Mouse (Mus musculus): ENCODE measurements around the gene Agfg1. TPM values are rescaled to one million over a fixed set of nuclear protein-coding genes. Genes with fewer than 3 reads are reported as not detected.
"Not testable (repeated sequence)": the region's sequence is repeated elsewhere in the genome, so short reads cannot be mapped to it uniquely, and the experiment has no call there.

Gene Agfg1
- polyA plus RNA-seq, 1 experiment = 24.7 TPM

DNA sequence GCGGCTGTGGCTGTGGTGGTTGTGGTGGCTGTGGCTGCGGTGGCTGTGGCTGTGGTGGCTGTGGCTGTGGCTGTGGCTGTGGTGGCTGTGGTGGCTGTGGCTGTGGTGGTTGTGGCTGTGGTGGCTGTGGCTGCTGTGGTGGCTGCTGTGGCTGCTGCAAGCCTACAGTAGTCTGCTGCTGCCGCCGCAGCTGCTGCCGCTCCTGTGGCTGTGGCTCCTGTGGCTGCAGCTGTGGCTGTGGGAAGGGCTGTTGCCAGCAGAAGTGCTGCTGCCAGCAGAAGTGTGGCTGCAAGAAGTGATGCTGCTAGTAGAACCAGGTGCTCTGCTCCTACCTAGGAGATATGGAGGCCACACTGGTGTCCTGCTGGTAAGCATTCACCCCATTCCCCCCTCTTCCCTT lies 74.2 kb downstream of the Agfg1 start:
- not testable (repeated sequence) for H3K4me3 ChIP-seq (ENCODE audit: insufficient read depth, low read depth, low read length); H3K4me1 ChIP-seq (ENCODE audit: control insufficient read depth, insufficient read depth, insufficient read length, low read length); H3K27ac ChIP-seq (replicated peaks; ENCODE audit: low read depth, low read length)

- no peaks in the 10 kb centered on the region for H3K4me1 ChIP-seq (ENCODE audit: control insufficient read depth, insufficient read depth, insufficient read length, low read length)
- H3K4me3 ChIP-seq (ENCODE audit: insufficient read depth, low read depth, low read length) = no peak within 1 kb of the TSS
- H3K27ac ChIP-seq (replicated peaks; ENCODE audit: low read depth, low read length) = no peak within 1 kb of the TSS
Measured at GRCm38 (mm10) chr1:82924650-82925049, 85.4 kb downstream of the Agfg1 start, which contains the start of gene A030014E15Rik. A030014E15Rik (plus strand) TSS chr1:82924917.

DNA sequence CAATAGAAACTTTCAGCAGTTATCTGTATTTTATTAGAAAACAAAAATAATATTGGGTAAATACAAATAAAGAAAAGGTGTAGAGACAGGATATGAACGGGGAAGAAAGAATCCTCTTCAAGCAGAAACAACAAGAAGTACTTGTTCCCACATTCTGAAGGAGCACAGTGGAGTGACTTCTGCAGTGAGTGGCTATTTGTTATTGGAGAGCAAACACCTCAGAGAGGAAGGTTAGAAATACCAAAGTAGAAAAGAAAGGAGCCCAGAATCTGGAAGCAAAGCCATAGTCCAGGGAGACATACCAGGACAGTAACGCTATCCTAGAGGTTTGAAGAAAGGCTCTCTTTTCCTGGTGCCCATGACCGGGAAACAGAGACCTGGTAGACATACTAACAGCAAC lies 91.3 kb downstream of the Agfg1 start:
- H3K4me3 ChIP-seq (ENCODE audit: insufficient read depth, low read depth, low read length); H3K27ac ChIP-seq (replicated peaks; ENCODE audit: low read depth, low read length); H3K4me1 ChIP-seq (ENCODE audit: control insufficient read depth, insufficient read depth, insufficient read length, low read length): not testable (repeated sequence)

GRCm38 (mm10) chr1:82931326-82931725 lies 92.0 kb downstream of the Agfg1 start, which contains the start of gene Gm6217:
Gm6217 (minus strand) TSS chr1:82931399.
- H3K4me1 ChIP-seq (ENCODE audit: control insufficient read depth, insufficient read depth, insufficient read length, low read length); H3K27ac ChIP-seq (replicated peaks; ENCODE audit: low read depth, low read length); H3K4me3 ChIP-seq (ENCODE audit: insufficient read depth, low read depth, low read length): not testable (repeated sequence)

DNA sequence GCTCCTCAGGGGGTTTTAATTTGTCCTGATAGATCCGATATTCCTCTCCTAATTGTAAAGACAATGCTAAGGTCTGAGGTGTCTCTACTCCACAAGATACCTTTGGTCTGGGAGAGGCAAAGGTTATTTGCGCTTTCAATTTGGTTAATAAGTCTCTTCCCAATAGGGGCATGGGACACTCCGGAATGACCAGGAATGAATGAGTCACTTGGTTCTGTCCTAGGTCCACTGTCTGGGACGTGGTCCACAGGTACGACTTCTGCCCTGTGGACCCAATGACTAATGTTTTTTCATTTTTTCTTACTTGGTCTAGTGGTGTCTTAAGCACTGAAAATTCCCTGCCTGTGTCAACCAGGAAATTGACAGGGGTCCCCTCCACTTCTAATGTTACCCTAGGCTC lies 99.4 kb downstream of the Agfg1 start:
- no peak overlapping the region for H3K27ac ChIP-seq (replicated peaks; ENCODE audit: low read depth, low read length)
- no peaks in the 10 kb centered on the region for H3K4me1 ChIP-seq (ENCODE audit: control insufficient read depth, insufficient read depth, insufficient read length, low read length)
- no peak overlapping the region for H3K4me3 ChIP-seq (ENCODE audit: insufficient read depth, low read depth, low read length)

DNA sequence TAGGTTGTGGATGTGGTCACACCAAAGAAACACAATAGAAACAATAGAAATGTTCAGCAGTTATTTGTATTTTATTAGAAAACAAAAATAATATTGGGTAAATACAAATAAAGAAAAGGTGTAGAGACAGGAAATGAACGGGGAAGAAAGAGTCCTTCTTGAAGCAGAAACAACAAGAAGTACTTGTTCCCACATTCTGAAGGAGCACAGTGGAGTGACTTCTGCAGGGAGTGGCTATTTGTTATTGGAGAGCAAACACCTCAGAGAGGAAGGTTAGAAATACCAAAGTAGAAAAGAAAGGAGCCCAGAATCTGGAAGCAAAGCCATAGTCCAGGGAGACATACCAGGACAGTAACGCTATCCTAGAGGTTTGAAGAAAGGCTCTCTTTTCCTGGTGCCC lies 103.2 kb downstream of the Agfg1 start:
- not testable (repeated sequence) for H3K4me1 ChIP-seq (ENCODE audit: control insufficient read depth, insufficient read depth, insufficient read length, low read length); H3K27ac ChIP-seq (replicated peaks; ENCODE audit: low read depth, low read length); H3K4me3 ChIP-seq (ENCODE audit: insufficient read depth, low read depth, low read length)

- H3K4me3 ChIP-seq (ENCODE audit: insufficient read depth, low read depth, low read length); H3K4me1 ChIP-seq (ENCODE audit: control insufficient read depth, insufficient read depth, insufficient read length, low read length); H3K27ac ChIP-seq (replicated peaks; ENCODE audit: low read depth, low read length): not testable (repeated sequence)
Measured at GRCm38 (mm10) chr1:82943295-82943694, 104.0 kb downstream of the Agfg1 start, which contains the start of gene A030003K21Rik. A030003K21Rik (minus strand) TSS chr1:82943388.

DNA sequence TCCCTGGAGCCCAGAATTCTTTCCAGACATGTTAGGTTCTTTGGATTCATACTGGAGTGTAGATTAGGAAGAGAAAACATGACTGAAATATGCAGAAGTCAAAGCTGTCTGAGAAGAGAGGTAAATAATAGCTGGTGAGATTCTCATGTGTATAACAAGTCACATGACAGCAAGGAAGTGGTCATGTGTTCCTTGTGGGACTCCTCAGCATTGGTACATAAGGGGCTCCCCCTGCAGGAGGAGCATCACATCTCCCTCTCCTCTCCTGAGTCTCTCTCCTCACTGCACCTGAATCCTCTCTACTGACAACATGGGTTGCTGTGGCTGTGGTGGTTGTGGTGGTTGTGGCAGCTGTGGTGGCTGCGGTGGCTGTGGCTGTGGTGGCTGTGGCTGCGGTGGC lies 106.7 kb downstream of the Agfg1 start:
- not testable (repeated sequence) for H3K4me1 ChIP-seq (ENCODE audit: control insufficient read depth, insufficient read depth, insufficient read length, low read length); H3K27ac ChIP-seq (replicated peaks; ENCODE audit: low read depth, low read length); H3K4me3 ChIP-seq (ENCODE audit: insufficient read depth, low read depth, low read length)

- no peak overlapping the region for H3K27ac ChIP-seq (replicated peaks; ENCODE audit: low read depth, low read length)
- no peak overlapping the region for H3K4me3 ChIP-seq (ENCODE audit: insufficient read depth, low read depth, low read length)
- H3K4me1 ChIP-seq (ENCODE audit: control insufficient read depth, insufficient read depth, insufficient read length, low read length) = no peaks in the 10 kb centered on the region
Measured at GRCm38 (mm10) chr1:82948601-82949000, 109.3 kb downstream of the Agfg1 start.

Other genes with a start within 250 kb of the Agfg1 start
- gene Mff, start 114.6 kb upstream of the Agfg1 start, polyA plus RNA-seq (2012; ENCODE audit: insufficient read depth, insufficient read length, missing spikeins) = 191 and 204 TPM in 2 replicates
- gene Tm4sf20, start 71.0 kb upstream of the Agfg1 start, polyA plus RNA-seq (2012; ENCODE audit: insufficient read depth, insufficient read length, missing spikeins) = not detected in 2 replicates
- gene Gm47791, start 68.2 kb upstream of the Agfg1 start, polyA plus RNA-seq (2012; ENCODE audit: insufficient read depth, insufficient read length, missing spikeins) = not detected in 2 replicates
- gene A030005L19Rik, start 73.8 kb downstream of the Agfg1 start, polyA plus RNA-seq (2012; ENCODE audit: insufficient read depth, insufficient read length, missing spikeins) = not detected in 2 replicates
- gene A030014E15Rik, start 85.4 kb downstream of the Agfg1 start, polyA plus RNA-seq (2012; ENCODE audit: insufficient read depth, insufficient read length, missing spikeins) = not detected in 2 replicates
- not detected in 2 replicates for gene Gm6217, start 91.9 kb downstream of the Agfg1 start, polyA plus RNA-seq (2012; ENCODE audit: insufficient read depth, insufficient read length, missing spikeins)
- gene A030003K21Rik, start 103.9 kb downstream of the Agfg1 start, polyA plus RNA-seq (2012; ENCODE audit: insufficient read depth, insufficient read length, missing spikeins) = not detected in 2 replicates
- not detected in 2 replicates for gene Gm7544, start 116.5 kb downstream of the Agfg1 start, polyA plus RNA-seq (2012; ENCODE audit: insufficient read depth, insufficient read length, missing spikeins)
- not detected in 2 replicates for gene Gm47955, start 120.8 kb downstream of the Agfg1 start, polyA plus RNA-seq (2012; ENCODE audit: insufficient read depth, insufficient read length, missing spikeins)
- gene Gm47959, start 161.1 kb downstream of the Agfg1 start, polyA plus RNA-seq (2012; ENCODE audit: insufficient read depth, insufficient read length, missing spikeins) = not detected in 2 replicates
- gene Slc19a3, start 199.0 kb downstream of the Agfg1 start, polyA plus RNA-seq (2012; ENCODE audit: insufficient read depth, insufficient read length, missing spikeins) = not detected in 2 replicates
- not detected in 2 replicates for gene Krtap28-10, start 203.0 kb downstream of the Agfg1 start, polyA plus RNA-seq (2012; ENCODE audit: insufficient read depth, insufficient read length, missing spikeins)
- not detected in 2 replicates for gene Gm47969, start 205.4 kb downstream of the Agfg1 start, polyA plus RNA-seq (2012; ENCODE audit: insufficient read depth, insufficient read length, missing spikeins)
- gene A030005K14Rik, start 219.9 kb downstream of the Agfg1 start, polyA plus RNA-seq (2012; ENCODE audit: insufficient read depth, insufficient read length, missing spikeins) = not detected in 2 replicates
- not detected in 2 replicates for gene Krtap28-13, start 221.4 kb downstream of the Agfg1 start, polyA plus RNA-seq (2012; ENCODE audit: insufficient read depth, insufficient read length, missing spikeins)